Mouse (Mus musculus): ENCODE data around the gene Nrp1.

Gene Nrp1

DNA sequence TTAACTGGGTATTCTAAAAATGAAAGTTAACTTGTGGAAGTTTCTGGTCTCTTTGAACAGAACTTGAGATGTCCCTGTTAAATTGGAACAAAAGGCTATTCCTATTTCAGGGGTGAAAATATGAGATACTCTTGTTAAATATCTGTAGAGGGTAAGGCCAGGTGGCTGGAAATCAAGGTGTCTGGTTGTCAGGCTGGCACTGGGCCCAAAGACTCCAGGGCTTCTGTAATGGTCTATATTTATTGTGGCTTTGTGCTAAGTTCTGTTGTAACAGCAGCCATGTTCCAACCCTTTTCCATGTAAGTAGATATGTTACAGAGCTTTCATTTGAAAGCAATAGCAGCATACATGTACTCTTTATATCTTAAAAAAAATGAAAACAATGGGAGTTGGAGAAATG, 103.3 kb downstream of the Nrp1 start:
- intact Hi-C loops (cut with DNase I) = no loop called here

DNA sequence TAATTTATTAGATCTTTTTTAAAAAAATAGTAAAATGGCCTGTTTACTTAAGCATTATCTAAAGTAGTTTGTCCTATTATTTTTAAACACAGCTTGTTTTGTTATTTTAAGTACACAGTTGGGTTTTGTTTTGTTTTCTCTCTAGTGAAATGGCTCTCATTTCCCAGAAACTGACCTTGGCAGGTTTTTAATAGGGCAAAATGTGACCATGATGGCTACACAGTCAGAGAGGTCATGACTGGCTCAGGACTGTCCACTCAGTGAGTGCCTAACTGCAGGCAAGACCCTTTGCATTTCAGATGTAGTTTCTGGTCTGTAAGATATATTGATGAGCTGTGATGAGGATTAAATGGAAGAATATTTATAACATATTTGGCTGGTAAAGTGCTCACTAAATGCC, 104.8 kb downstream of the Nrp1 start:
- intact Hi-C loops (cut with DNase I) = no loop called here

GRCm38 (mm10) chr8:128464056-128464623, 105.7 kb downstream of the Nrp1 start:
- intact Hi-C loops (cut with DNase I) = no loop called here

- intact Hi-C loops (cut with DNase I) = no loop called here
These were observed 107.1 kb downstream of the Nrp1 start for GRCm38 (mm10) chr8:128465553-128465952.

- intact Hi-C loops (cut with DNase I) = no loop called here
These were observed 108.5 kb downstream of the Nrp1 start for GRCm38 (mm10) chr8:128466681-128467430.

GRCm38 (mm10) chr8:128470097-128470496, 111.7 kb downstream of the Nrp1 start:
- intact Hi-C loops (cut with DNase I) = no loop called here

GRCm38 (mm10) chr8:128471186-128471585, 112.8 kb downstream of the Nrp1 start:
- intact Hi-C loops (cut with DNase I) = no loop called here

- intact Hi-C loops (cut with DNase I) = no loop called here
These were observed 114.5 kb downstream of the Nrp1 start for GRCm38 (mm10) chr8:128472871-128473270.

DNA sequence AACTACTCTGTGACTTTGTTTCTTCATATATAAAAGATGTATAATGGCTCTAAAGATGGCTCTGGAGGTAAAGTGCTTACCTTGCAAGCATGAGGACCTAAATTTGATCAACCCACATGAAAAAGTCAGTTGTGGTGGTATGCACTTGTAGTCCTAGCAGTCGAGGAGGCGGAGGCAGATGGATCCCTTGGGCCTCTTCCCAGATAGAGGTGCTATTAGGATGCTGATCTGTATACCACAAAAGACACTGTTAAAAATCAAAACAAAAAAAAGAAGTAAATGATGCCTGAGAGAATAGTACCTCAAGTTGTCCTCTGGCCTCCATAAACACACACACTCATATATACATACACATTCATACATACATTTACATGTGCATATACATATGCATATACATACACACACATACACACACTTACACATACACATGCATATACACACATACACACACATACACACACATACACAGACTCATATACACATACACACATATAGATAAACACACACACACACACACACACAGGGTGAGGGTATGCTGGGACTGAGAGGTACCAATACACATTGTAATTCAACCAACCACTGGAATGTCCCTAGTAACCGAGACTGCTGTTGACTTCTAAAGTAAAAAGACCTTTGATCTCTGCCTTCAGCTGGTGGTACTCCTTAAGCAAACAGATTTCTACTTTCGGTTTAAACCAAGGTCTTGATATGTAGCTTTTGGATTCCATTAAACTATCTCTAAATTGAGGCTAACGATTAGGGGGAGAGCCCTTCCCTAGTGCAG, 115.2 kb downstream of the Nrp1 start:
- intact Hi-C loops (cut with DNase I) = no loop called here

DNA sequence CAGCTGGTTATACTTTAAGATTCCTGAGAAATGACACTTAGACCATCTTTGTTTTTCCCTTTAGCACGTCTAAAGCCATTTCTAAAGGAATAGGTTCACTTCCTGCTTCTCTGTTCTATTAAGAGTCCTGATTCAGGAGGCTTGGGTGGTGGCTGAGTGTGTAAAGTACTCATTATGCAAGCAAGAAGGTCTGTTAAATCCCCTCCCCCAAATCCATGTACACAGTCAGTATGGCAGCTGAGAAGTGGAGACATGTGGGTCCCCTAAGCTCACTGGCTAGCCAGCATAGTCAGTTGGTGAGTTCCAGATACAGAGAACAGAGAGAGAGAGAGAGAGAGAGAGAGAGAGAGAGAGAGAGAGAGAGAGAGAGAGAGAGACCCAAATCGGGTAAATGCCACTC, 116.2 kb downstream of the Nrp1 start:
- intact Hi-C loops (cut with DNase I) = no loop called here

DNA sequence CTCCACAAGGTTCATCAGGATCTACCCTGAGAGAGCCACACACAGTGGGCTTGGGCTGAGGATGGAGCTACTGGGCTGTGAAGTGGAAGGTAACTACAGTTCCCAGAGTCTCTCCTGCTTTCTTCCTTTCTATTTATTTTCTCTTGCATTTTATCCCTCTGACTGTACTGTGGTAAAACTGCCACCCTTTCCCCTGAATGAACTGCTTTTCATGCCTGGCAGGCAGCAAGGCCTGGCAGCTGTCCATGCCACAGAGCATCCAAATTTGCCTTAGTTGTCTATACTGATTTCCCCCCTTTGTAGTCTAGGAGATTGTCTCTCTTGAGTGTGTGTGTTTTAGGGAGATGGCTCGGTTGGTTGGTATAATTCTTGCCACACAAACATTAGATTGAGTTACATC, 117.8 kb downstream of the Nrp1 start:
- intact Hi-C loops (cut with DNase I) = no loop called here

GRCm38 (mm10) chr8:128478017-128478416, 119.6 kb downstream of the Nrp1 start:
- intact Hi-C loops (cut with DNase I) = no loop called here

GRCm38 (mm10) chr8:128479309-128480013, 121.1 kb downstream of the Nrp1 start:
- intact Hi-C loops (cut with DNase I) = no loop called here

- intact Hi-C loops (cut with DNase I) = no loop called here
These were observed 122.7 kb downstream of the Nrp1 start for GRCm38 (mm10) chr8:128480896-128481665.

- intact Hi-C loops (cut with DNase I) = no loop called here
These were observed 124.9 kb downstream of the Nrp1 start for GRCm38 (mm10) chr8:128483344-128483743.

GRCm38 (mm10) chr8:128484720-128485124, 126.3 kb downstream of the Nrp1 start:
- intact Hi-C loops (cut with DNase I) = loop anchor here (5.0 kb wide), 1 partner anchor 67 kb away; no protein-coding TSS in a partner anchor

GRCm38 (mm10) chr8:128486043-128486442, 127.6 kb downstream of the Nrp1 start:
- intact Hi-C loops (cut with DNase I) = loop anchor here (5.0 kb wide), 1 partner anchor 69 kb away; no protein-coding TSS in a partner anchor

- intact Hi-C loops (cut with DNase I) = loop anchor here (5.0 kb wide), 1 partner anchor 71 kb away; no protein-coding TSS in a partner anchor
These were observed 129.8 kb downstream of the Nrp1 start for GRCm38 (mm10) chr8:128487966-128488931.

GRCm38 (mm10) chr8:128489351-128489750, 130.9 kb downstream of the Nrp1 start:
- intact Hi-C loops (cut with DNase I) = loop anchor here (5.0 kb wide), 1 partner anchor 72 kb away; no protein-coding TSS in a partner anchor

Data from adrenal gland (tissue).